8 mouse cellular contexts compared by ENCODE assay signal in genomic region chr6:55294549-55295131, GRCm38 (mm10). TPM values are rescaled to one million over a fixed set of nuclear protein-coding genes. Genes with fewer than 3 reads are reported as not detected.
DNase-seq lines count a peak whose midpoint lies in the region; ATAC-seq and TF ChIP-seq lines count a peak whose summit lies in the region.

No protein-coding gene starts in this region.

- H3K27me3 ChIP-seq in heart, embryonic 13.5 days (replicated peaks): no peaks in the 10 kb centered on the region
- 0 out of 2 replicates have a peak, but pooled peaks cover 3% of the 10 kb centered on the region for H3K27me3 ChIP-seq in limb, embryonic 12.5 days
- H3K27me3 ChIP-seq in stomach, postnatal 0 days (ENCODE audit: control insufficient read depth, insufficient read depth, low read length): no peaks in the 10 kb centered on the region
- no peaks in the 10 kb centered on the region for H3K27me3 ChIP-seq in forebrain, embryonic 16.5 days (replicated peaks; ENCODE audit: control insufficient read depth, insufficient read depth, low read length)

- no peak overlapping the region for H3K9ac ChIP-seq in heart, embryonic 13.5 days
- no peak overlapping the region for H3K9ac ChIP-seq in limb, embryonic 12.5 days (replicated peaks)
- no peak overlapping the region for H3K9ac ChIP-seq in stomach, postnatal 0 days (ENCODE audit: low read length)
- no peak overlapping the region for H3K9ac ChIP-seq in forebrain, embryonic 16.5 days (replicated peaks; ENCODE audit: low read depth, low read length)

- no peak for TF ChIP-seq EP300 in stomach, postnatal 0 days (optimal IDR thresholded peaks at IDR 0.05)

- DNase-seq in cerebellum, postnatal 10 days: peak; percentile 49
- DNase-seq in adrenal gland, postnatal 10 days: peak; percentile 68
- no peak for DNase-seq in stomach, postnatal 0 days (ENCODE audit: low spot score)
- DNase-seq in right cerebral cortex, adult 2 months (ENCODE audit: low spot score in 2 of 2): no peak

- H3K4me1 ChIP-seq in heart, embryonic 13.5 days: no peaks in the 10 kb centered on the region
- H3K4me1 ChIP-seq in limb, embryonic 12.5 days (replicated peaks): peaks cover 6% of the 10 kb centered on the region; the same call in 1 of the 2 replicates
- no peaks in the 10 kb centered on the region for H3K4me1 ChIP-seq in stomach, postnatal 0 days (replicated peaks; ENCODE audit: control insufficient read depth, insufficient read depth)
- no peaks in the 10 kb centered on the region for H3K4me1 ChIP-seq in forebrain, embryonic 16.5 days (replicated peaks; ENCODE audit: control insufficient read depth, insufficient read depth, low read length)

- 0 out of 2 replicates have a peak overlapping the region, but pooled peaks have one; percentile 38 for H3K27ac ChIP-seq in heart, embryonic 13.5 days (replicated peaks)
- H3K27ac ChIP-seq in limb, embryonic 12.5 days: 0 out of 2 replicates have a peak overlapping the region, but pooled peaks have one; percentile 1
- H3K27ac ChIP-seq in stomach, postnatal 0 days (replicated peaks): no peak overlapping the region
- H3K27ac ChIP-seq in forebrain, embryonic 16.5 days (ENCODE audit: low read length): no peak overlapping the region

- no peak for TF ChIP-seq CTCF in stomach, postnatal 0 days (IDR thresholded peaks at IDR 0.05; ENCODE audit: low read depth)

- no peaks in the 10 kb centered on the region for H3K9me3 ChIP-seq in heart, embryonic 13.5 days
- no peaks in the 10 kb centered on the region for H3K9me3 ChIP-seq in limb, embryonic 12.5 days
- no peaks in the 10 kb centered on the region for H3K9me3 ChIP-seq in stomach, postnatal 0 days (ENCODE audit: control insufficient read depth, low read length)
- H3K9me3 ChIP-seq in forebrain, embryonic 16.5 days (ENCODE audit: control insufficient read depth, low read length): no peaks in the 10 kb centered on the region

- H3K4me2 ChIP-seq in heart, embryonic 13.5 days: no peak overlapping the region
- no peak overlapping the region for H3K4me2 ChIP-seq in limb, embryonic 12.5 days
- no peak overlapping the region for H3K4me2 ChIP-seq in stomach, postnatal 0 days (replicated peaks; ENCODE audit: low read depth)
- H3K4me2 ChIP-seq in forebrain, embryonic 16.5 days (ENCODE audit: low read length): no peak overlapping the region

- 51% methylated on average over 19 of the region's 19 CpGs for whole genome bisulfite sequencing in heart, embryonic 13.5 days
- 33% methylated on average over 19 of the region's 19 CpGs for WGBS in limb, embryonic 12.5 days
- 63% methylated on average over 19 of the region's 19 CpGs for WGBS in stomach, postnatal 0 days
- 62% methylated on average over 19 of the region's 19 CpGs for WGBS in forebrain, embryonic 16.5 days

- H3K36me3 ChIP-seq in heart, embryonic 13.5 days: peaks cover 8% of the 10 kb centered on the region
- H3K36me3 ChIP-seq in limb, embryonic 12.5 days: peaks cover 31% of the 10 kb centered on the region
- H3K36me3 ChIP-seq in stomach, postnatal 0 days (ENCODE audit: control insufficient read depth, insufficient read depth, low read length): peaks cover 3% of the 10 kb centered on the region
- H3K36me3 ChIP-seq in forebrain, embryonic 16.5 days (ENCODE audit: control insufficient read depth, insufficient read depth): no peaks in the 10 kb centered on the region

- no peak for ATAC-seq in cerebellum, adult (ENCODE audit: insufficient number of reproducible peaks, low FRiP score, low TSS enrichment)
- ATAC-seq in heart, embryonic 13.5 days (ENCODE audit: extremely low read depth, insufficient number of reproducible peaks, low FRiP score, low TSS enrichment): no peak
- no peak for ATAC-seq in limb, embryonic 12.5 days (ENCODE audit: insufficient number of reproducible peaks, insufficient read depth, low FRiP score, low TSS enrichment, low read depth)
- ATAC-seq in stomach, postnatal 0 days (ENCODE audit: low FRiP score, low TSS enrichment): peak; percentile 21; the same call in 1 of the 2 replicates
- no peak for ATAC-seq in forebrain, embryonic 16.5 days

- no peak overlapping the region for H3K4me3 ChIP-seq in heart, embryonic 13.5 days
- H3K4me3 ChIP-seq in limb, embryonic 12.5 days (replicated peaks): no peak overlapping the region
- H3K4me3 ChIP-seq in stomach, postnatal 0 days (ENCODE audit: low read depth, low read length): no peak overlapping the region
- H3K4me3 ChIP-seq in forebrain, embryonic 16.5 days (replicated peaks; ENCODE audit: low read length): no peak overlapping the region

RNA-seq across cellular contexts. Expression of gene Aqp1, which starts 41.6 kb away (rescaled TPM):
- total RNA-seq in adrenal gland, postnatal 10 days (2021): 100 to 1,000 TPM; 190 to 302 TPM
- polyA plus RNA-seq in heart, embryonic 13.5 days (2015; fragmentation: Nextera tagmentation; extraction: Ambion mirVana): 26.9 and 27.4 TPM in 2 replicates
- polyA plus RNA-seq in limb, embryonic 12.5 days (2016; fragmentation: Nextera tagmentation; extraction: Ambion mirVana): 4.0 and 4.2 TPM in 2 replicates
- polyA plus RNA-seq in stomach, postnatal 0 days (2015; fragmentation: Nextera tagmentation; extraction: Ambion mirVana): 15.3 and 16.2 TPM in 2 replicates
- polyA plus RNA-seq in forebrain, embryonic 16.5 days (2015; fragmentation: Nextera tagmentation; extraction: Ambion mirVana): 6.4 and 9.0 TPM in 2 replicates

Comparison
In these comparisons a context has a peak if more than half of its experiments do, and no peak if none do; other contexts are left out.
1. DNase-seq: peak in cerebellum, postnatal 10 days (2 of 2) and adrenal gland, postnatal 10 days (single experiment); none in stomach, postnatal 0 days (single experiment) and right cerebral cortex, adult 2 months (0 of 2).
2. H3K27ac ChIP-seq: peak in heart, embryonic 13.5 days (single experiment) and limb, embryonic 12.5 days (single experiment); none in stomach, postnatal 0 days (single experiment) and forebrain, embryonic 16.5 days (single experiment).